Mouse (Mus musculus) adrenal gland, postnatal 14 days (tissue): ENCODE measurements around the gene Dusp27. TPM values are rescaled to one million over a fixed set of nuclear protein-coding genes. Genes with fewer than 3 reads are reported as not detected.

Experiments
- DNase-seq: peaks from one replicate; pipeline ENCODE4 v3.0.0; 2021; ENCODE audit warnings: mixed read lengths
- total RNA-seq: library from RNA; stranded (reverse); gene quantifications from 2 replicates; pipeline ENCODE4 v1.2.3, GENCODE M21; 2021

Dusp27 gene
- total RNA-seq, 1 experiment from 2014 or later = 0.07 TPM

DNA sequence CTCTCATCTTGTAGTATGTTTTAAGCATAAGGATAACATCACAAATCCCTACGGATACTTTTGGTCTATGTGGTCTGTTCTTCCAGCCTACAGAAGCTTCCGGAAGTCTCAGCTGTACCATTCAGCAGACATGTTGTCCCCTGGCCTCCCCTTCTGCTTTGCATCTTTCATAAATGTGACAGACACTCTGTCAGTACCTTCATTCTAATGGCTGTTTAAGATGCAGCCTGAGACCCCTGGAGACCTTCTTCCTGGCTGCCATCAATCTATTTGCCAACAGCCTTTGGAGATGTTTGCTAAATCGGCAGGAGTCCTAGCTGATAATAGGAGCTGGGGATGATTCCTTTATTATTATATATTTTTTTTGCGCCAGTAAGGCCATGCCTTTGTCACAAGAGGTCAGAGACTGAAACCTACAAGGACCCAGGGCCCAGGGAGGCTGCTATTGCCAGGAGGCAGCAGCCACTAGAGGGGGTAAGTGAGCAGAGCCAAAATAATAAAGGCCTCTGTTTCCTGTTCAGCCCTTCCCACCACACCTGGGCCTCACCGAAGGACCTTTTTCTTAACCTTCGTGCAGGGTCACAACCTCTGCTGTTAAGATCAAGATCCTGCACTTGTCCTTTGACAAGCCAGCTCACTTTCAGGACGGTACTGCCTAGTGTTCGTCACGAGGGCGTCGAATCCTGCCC lies 24.7 kb downstream of the Dusp27 start:
- peak; percentile 66 for DNase-seq

DNA sequence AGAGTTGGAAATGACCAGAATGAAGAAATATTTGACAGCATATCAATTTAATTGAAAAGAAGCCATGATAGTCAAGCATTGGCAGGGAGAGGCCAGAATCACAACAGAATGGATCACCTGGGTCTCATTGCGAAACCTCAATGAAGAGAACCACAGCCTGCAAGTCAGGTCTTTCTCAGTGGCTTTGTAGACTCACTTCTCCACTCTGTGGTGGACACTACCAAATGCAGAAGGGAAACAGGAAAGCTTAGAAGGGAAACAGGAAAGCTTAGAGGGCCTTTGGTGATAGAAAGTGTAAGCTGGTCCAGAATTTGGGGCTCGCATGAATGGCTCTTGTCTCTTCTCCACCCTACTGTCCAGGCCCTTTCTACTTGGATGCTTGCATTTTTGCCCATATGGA lies 29.6 kb downstream of the Dusp27 start:
- no peak for DNase-seq

DNA sequence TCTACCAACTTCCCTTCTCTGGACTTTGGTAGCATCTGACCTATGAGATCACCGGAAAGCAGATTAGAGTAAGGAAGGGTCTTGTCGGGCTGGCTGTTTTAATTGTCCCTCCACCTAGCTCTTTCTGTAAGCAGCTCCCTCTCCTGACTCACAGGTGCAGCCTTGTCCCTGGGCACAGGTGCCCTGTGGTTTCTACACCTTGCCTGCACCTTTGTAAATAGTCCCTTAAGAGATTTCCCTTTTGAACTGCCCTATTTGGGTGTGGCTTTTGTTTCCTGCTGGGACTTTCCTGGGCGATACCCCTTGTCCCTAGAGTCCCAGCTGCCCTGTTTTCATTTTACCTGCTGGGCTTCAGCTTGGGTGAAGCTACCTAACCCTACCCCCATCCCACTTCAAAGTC lies 33.3 kb downstream of the Dusp27 start:
- DNase-seq = no peak

DNA sequence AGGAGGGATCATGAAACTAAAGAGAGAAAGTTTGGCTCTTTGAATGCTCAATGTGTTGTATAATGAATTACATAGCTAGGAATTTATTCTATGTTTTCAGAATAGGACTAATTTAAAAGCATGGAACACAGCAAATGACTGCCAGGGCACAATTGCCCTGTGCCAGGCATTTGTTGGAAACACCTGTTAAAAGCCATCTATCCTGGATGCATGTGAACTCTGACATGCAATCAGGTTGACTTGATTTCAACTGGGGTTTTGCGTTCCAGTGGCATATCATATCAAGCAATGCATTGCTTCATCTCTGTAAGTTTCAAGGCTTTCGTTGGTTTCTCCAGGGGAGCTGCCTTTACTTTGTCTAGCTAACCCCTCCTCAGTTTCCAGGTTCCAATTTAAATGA lies 37.4 kb downstream of the Dusp27 start:
- no peak for DNase-seq

DNA sequence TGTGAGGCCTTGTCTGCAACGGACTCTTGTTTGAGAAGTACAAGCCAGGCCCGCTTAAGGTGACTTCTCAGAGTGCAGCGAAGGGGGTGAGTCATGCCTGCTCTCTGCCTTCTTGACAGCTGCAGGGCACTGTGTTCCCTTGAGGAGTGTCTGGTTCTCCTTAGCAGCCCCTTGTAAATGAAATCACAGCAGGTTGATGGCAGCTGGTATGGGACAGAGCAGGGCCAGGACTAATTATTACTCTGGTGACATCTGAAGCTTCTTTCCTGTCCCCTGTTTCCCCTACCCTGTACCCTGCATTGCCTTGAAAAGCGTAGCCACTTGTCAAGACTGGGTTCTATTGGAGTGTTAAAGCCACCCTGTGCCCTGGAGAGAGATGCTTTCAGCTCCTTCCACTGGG lies 38.0 kb downstream of the Dusp27 start:
- peak; percentile 19 for DNase-seq

DNA sequence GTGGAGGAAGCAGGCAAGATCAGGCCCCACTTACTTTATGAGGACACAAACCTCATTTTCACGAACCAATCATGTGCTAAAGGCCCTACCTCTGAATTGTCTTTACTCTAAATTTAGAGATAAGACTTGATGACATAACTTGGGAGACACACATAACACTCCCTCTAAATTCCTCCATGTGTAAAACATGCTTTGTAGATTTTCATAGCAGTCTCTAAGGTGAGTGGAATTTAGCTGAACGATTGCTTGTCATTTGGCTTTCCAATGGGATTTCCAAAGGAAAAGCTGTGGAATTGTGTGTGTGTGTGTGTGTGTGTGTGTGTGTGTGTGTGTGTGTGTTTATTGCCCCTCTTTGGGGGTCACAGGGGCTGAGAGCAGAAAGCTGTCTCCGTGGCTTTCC lies 38.4 kb downstream of the Dusp27 start:
- DNase-seq = no peak

DNA sequence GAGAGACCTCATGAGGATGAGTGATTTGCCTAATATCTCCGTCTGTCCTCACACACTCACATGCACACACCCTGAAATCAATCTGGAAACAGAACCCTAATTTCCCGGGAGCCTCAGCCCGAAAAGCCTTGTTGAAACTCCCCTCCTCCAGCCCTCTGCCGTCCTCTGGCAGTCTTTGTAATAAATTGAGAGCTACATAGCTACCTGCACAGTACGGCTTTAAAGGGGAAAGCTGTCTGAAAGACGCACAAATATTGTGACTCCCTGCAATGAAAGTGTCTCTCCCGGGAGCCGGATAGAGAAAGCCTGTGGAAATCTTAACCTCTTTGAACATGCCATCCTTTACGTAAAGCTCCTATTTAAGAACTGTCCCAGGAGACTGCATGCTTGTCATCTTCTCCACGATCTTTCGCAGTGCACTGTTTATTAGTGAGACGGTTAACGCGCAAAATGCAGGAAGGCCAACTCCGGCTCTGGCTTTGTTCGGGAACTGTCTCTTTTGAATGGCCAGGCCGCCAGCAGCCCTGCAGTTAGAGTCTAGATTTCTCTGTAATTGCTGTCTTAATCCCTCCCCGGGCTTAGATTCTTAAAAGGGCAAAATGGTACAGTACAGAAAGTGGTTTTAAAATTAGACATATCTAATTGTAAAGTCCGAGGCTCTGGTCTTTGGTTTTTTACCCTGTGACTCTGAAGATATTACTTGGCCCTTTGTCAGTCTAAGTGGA lies 39.1 kb downstream of the Dusp27 start:
- no peak for DNase-seq

DNA sequence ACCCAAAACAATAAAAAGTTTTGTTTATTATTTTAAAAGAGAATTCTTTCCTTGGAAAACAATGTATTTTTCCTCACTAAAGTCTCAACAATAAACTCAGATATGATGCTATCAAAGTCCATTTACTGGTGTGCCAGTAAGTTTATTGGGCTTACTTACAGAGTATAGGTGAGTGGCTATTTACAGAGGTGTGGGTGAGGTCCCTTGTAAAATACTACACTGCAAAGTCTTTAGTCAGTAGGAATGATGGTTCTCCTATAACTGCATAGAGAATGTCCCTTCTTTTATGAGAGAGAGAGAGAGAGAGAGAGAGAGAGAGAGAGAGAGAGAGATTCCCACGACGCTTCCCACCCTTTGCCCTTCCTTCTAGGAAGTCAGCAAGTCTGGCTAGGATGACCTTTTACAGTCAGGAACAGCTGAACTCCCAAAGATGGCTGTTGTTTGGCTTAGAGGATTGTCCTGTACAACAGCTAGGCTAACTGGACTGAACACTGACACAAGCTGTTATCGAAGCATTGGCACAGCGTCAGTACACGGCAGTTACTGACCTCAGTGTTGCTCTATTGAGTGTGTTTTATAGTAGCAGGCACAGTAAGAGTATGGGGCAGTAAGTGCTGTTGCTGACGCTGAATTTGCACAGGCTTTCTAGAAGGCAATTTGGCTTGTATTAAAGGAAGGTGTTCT lies 50.5 kb downstream of the Dusp27 start:
- DNase-seq = no peak

DNA sequence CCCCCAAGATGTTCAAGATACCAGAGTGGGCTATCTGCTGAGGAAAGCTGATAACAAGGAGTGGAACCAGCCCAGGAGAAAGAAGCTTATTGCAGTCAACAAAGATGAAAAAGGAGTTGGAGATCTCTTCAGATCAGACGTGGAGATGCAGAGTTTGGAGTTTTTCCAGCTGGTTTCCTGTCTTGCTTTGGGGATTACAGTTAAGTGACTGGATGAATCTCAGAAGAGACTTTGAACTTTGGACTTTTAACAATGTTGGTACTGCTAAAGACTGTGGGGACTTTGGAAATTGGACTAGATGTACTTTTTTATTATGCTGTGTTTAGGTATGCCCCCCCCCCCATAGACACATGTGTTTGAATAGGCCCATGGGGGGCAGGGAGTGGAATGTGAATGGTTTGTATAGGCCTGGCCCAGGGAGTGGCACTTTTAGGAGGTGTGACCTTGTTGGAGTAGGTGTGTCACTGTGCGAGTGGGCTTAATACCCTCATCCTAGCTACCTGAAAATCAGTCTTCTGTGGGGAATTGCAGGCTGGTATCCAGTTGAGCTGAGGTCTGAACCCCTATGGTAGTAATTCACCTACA lies 59.8 kb downstream of the Dusp27 start:
- DNase-seq = no peak

DNA sequence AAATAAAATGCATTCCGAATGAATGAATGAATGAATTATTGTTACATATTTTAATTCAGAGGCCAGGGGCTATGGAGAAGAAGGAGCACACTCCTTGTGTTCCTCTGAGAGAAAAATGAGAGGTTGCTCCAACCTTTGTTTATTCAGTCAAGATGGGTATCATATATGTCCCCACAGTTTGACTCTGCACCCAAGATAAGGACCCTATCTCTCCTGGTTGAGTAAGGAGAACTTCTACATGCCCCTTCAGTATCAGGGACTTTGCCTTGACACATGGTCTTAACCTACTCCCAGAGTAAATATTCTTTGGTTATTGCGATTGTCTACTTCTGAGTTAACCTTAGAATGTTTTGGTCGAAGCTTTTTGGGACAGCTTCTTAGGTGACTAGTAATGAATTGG lies 63.9 kb downstream of the Dusp27 start:
- no peak for DNase-seq

DNA sequence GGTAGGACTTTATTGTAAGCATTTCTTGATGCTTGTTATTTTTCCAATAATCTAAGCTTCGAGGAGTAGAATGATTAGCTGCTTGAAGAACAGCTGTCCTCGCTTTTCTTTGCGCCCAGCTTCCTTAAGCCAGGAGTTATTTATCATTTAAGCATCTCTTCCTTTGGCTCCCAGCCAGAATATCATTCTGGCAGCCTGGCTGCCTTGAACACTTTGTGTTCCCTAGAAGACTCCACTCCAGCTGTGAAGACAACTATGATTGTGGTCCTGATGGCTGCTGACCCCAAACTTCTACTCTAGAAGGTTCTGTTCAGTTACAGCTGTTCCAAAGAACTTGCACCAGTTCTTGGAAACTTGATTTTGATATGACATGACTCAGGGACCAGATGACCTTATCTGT lies 66.2 kb downstream of the Dusp27 start:
- no peak for DNase-seq

DNA sequence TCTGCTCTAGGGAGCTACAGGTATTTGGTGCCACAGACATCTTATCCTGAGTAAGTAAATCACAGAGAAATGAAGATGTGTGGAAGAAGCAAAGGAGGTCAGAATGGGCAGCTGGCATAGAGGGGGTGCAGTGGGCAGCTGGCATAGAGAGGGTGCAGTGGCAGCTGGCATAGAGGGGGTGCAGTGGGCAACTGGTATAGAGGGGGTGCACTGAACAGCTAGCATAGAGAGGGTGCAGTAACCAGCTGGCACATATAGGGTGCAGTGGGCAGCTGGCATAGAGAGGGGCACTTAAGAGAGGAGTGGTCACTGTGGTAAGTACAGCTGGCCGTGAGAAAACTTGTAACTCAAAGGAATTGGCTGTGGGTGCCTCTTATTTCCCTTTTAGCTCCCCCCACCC lies 67.3 kb downstream of the Dusp27 start:
- DNase-seq = no peak

DNA sequence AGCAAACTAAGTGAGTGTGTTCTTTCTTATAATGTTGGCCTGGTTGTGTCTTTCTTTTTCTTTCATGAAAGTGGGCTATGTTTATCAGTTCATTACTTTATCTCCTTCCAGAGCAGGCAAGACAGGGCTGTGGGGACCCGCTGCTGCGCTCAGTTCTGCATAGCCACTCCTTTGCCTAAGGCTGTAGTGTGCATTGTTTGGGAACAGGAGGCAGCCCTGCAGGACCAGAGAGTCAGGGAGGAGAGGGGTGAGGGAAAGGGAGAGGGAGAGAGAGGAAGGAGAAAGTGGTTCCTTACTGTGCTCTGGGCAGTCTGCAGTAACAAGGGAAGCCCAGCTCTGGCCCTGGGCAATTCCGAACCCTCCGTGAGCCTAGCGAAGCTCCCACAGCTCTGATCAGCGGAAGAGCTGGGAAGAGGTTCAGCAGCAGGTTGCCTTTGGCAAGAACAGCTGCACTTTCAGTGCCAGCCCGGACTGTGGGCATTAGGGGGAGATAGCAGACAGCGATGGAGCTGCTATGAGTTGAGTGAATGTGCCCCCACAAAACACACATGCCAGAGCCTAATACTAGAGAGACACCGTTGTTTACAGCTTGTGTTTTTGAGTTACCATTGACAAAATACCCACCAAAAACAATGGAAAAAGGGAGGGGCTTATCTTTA lies 71.5 kb downstream of the Dusp27 start:
- no peak for DNase-seq

DNA sequence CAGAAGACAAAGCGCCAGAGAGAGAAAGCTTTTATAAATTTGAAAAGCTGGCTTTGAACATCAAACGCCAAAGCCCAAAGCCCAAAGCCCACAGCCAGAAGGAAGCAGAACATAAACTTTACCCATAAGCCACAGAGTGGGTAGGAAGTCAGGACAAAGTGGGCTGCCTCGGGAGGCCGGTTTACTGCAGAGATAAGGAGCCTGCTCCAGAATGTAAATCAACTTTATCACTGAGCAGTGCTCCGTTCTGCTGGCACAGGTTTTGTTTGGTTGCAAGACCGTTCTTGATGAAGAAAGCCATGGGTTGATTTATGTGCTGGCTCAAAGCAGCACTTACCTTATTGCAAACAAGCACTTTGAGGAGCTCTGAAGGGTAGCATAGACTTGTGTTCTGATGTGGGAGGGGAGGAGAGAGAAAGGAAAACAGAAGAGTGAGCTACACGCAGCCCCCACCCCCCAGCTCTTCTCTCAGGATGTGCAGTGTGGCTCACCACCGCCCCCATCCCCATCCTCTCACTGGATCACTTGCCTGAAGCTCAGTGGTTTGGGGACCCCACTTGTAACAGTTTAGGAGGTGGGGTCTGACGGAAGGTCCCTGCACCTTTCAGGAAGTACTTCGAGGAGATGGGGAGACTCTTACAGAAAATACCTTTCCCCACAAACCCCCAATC lies 74.3 kb downstream of the Dusp27 start:
- peak; percentile 11 for DNase-seq

DNA sequence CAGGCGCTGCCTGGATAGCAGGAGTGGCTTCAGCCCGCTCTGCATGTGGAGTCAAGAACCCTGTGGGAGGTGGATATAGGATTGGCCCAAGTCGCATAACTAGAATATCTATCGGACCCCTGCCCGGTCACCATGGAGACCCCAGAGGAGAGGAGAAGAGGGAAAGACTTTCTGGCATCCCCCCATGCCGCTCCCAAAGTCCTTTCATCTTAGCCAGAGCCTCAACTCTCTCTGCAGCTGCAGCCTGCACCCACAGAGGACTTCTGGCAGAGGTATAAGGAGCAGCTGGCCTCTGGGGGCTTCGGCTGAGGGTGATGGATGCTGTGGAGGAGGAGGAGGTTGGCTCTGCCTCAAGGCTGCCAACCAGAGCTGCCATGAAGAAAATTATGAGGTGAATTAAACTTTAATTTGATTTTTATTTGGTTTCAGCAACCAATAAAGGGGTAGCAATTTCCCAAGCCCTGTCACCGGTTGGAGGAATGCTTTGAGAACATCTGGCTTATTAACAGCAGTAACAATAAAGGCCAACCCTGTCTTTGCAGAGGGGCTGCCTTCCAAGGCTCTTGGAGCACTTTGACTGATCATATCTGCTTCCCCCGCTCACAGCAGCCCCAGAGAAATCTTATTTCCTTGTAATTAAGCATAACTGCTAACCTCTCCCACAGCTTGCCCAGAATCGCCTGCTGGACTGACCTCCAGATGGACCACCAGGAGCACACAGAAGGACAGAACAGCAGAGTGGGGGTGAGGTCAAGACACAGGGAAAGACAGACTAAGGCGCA lies 78.5 kb downstream of the Dusp27 start:
- no peak for DNase-seq

DNA sequence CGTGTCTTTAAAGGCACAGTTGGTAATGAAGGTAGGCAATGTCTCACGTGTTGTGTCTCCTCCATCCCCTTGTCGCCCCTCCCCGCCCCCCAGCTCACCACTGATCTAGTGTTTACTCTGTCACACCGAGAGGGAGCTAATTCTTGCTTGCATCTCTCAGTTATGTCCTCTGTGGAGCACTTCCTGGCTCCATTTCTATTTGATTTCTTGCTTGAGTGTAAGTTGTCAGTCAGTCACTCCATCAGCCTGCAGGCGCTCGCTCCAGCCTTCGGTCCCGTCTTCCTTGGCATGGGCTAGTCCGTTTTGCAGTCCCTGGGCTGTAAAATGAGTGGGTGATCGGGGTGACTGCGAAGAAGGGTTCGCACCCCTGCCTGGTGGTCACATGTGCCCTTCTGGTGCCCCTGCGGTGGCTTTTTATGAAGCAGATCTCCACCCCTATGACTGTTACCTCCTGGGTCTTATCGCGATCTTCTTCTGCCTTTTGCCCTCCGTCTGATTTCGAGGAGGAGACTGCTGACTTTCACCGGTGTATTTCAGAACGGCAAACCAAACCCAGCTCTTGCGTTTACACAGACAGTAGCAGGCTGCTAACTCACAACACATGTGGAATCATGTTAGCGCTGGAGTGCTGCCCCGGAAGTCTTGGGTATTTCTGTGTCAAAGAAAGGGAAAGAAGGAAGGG lies 79.4 kb downstream of the Dusp27 start:
- DNase-seq = peak; percentile 14
